Mouse (Mus musculus) heart, adult 2 months (tissue): Measurements from ENCODE around the gene Efl1. TPM values are rescaled to one million over a fixed set of nuclear protein-coding genes. Genes with fewer than 3 reads are reported as not detected.

Experiments
- DNase-seq, 2 experiments: peaks; one replicate each; pipeline ENCODE4 v3.0.0; 2021
- H3K27ac ChIP-seq: fragments of 200-600 bp; 2 replicates; pipeline ENCODE4 v1.8.1; 2022
- H3K27me3 ChIP-seq: fragments of 200-500 bp; 2 replicates; pipeline ENCODE4 v1.6.1; 2012; ENCODE audit warnings: mild to moderate bottlenecking, low read length, inconsistent platforms, mixed read lengths; ENCODE audit not compliant: control insufficient read depth, insufficient read depth
- H3K36me3 ChIP-seq: fragments of 200-500 bp; 2 replicates; pipeline ENCODE4 v1.6.1; 2012; ENCODE audit warnings: low read length, inconsistent platforms; ENCODE audit not compliant: control insufficient read depth, insufficient read depth
- H3K4me1 ChIP-seq: fragments of 200-500 bp; 2 replicates; pipeline ENCODE4 v1.6.1; 2011; ENCODE audit warnings: low read length; ENCODE audit not compliant: control insufficient read depth, insufficient read depth
- H3K4me3 ChIP-seq: fragments of 200-600 bp; 2 replicates; pipeline ENCODE4 v1.8.1; 2022
- H3K79me2 ChIP-seq: fragments of 200-500 bp; replicated peaks from 2 replicates; pipeline ENCODE4 v1.6.1; 2012; ENCODE audit warnings: mild to moderate bottlenecking, inconsistent platforms, low read length, moderate library complexity, mixed read lengths; ENCODE audit not compliant: control insufficient read depth, insufficient read depth
- H3K9ac ChIP-seq: fragments of 200-500 bp; 2 replicates; pipeline ENCODE4 v1.6.1; 2012; ENCODE audit warnings: low read depth, mild to moderate bottlenecking, control low read depth, inconsistent platforms, low read length, mixed read lengths
- CTCF ChIP-seq: fragments of 200-600 bp; IDR thresholded peaks from 2 replicates; pipeline ENCODE4 v1.8.1; 2022; ENCODE audit warnings: antibody characterized with exemption, mild to moderate bottlenecking, moderate library complexity
- EP300 ChIP-seq: fragments of 200-500 bp; IDR thresholded peaks from 2 replicates; pipeline ENCODE4 v1.6.1; 2011; ENCODE audit warnings: low read depth, low read length, control low read depth; ENCODE audit not compliant: insufficient read depth
- POLR2A ChIP-seq: fragments of 200-500 bp; IDR thresholded peaks from 2 replicates; pipeline ENCODE4 v1.6.1; 2011; ENCODE audit warnings: mild to moderate bottlenecking, low read depth, low read length, control low read depth; ENCODE audit not compliant: insufficient read depth
- WGBS: fragments of 180-500 bp; shearing (Covaris S2); methylation state at CpG from one replicate; pipeline ENCODE4 v1.1.7; 2018; 5-methylcytosine and 5-hydroxymethylcytosine counted together
- intact Hi-C: fragments of 180-260 bp; cut with DNase I; formaldehyde crosslinking; loops from one replicate; pipeline ENCODE4 v1.15.1; 2025
- polyA plus RNA-seq: library from polyadenylated mRNA; depleted of rRNA; stranded (reverse); fragments of >200 nt; gene quantifications from 2 replicates; pipeline ENCODE4 v1.2.3, GENCODE M21; 2012
- total RNA-seq, 2 experiments: library from RNA; stranded (reverse); gene quantifications; 2 replicates each; pipeline ENCODE4 v1.2.3; 2021

Gene Efl1
- total and polyA plus RNA-seq, 3 experiments: 2.8 to 9.3 (median 8.7) TPM

GRCm38 (mm10) chr7:82691021-82691738 lies 42.8 kb downstream of the Efl1 start:
- no peaks in the 10 kb centered on the region; the same call in 1 of the 2 replicates for H3K4me1 ChIP-seq
- no peak overlapping the region for H3K4me3 ChIP-seq
- H3K79me2 ChIP-seq: no peaks in the 10 kb centered on the region
- no peaks in the 10 kb centered on the region for H3K27me3 ChIP-seq
- peaks cover 2% of the 10 kb centered on the region; the same call in 1 of the 2 replicates for H3K36me3 ChIP-seq
- no peak for DNase-seq
- no peak overlapping the region for H3K27ac ChIP-seq
- no peak for TF ChIP-seq CTCF
- TF ChIP-seq EP300: no peak
- TF ChIP-seq POLR2A: no peak
- 50% methylated on average over 6 of the region's 6 CpGs for WGBS
- H3K9ac ChIP-seq: no peak overlapping the region
- intact Hi-C loops: no loop called here

- Histone ChIP-seq H3K4me3 (no peak overlapping the region), H3K79me2 (no peaks in the 10 kb centered on the region), H3K36me3 (peaks cover 2% of the 10 kb centered on the region; the same call in 1 of the 2 replicates), H3K9ac (no peak overlapping the region), H3K27me3 (no peaks in the 10 kb centered on the region), H3K27ac (no peak overlapping the region), H3K4me1 (no peaks in the 10 kb centered on the region)
- no peak for DNase-seq
- intact Hi-C loops: no loop called here
- WGBS: 79% methylated on average over 8 of the region's 8 CpGs
- TF ChIP-seq CTCF (peak; percentile 42), EP300 (no peak)
Measured at GRCm38 (mm10) chr7:82697668-82698067, 49.3 kb downstream of the Efl1 start.

- 92% methylated on average over 3 of the region's 3 CpGs for WGBS
- H3K79me2 ChIP-seq: no peaks in the 10 kb centered on the region
- intact Hi-C loops: no loop called here
- H3K9ac ChIP-seq: no peak overlapping the region
- DNase-seq: no peak
- H3K4me1 ChIP-seq: no peaks in the 10 kb centered on the region
- peaks cover 2% of the 10 kb centered on the region; the same call in 1 of the 2 replicates for H3K36me3 ChIP-seq
- TF ChIP-seq POLR2A: no peak
- TF ChIP-seq CTCF: no peak
- TF ChIP-seq EP300: no peak
- H3K27me3 ChIP-seq: no peaks in the 10 kb centered on the region
- no peak overlapping the region for H3K27ac ChIP-seq
- no peak overlapping the region for H3K4me3 ChIP-seq
Measured at GRCm38 (mm10) chr7:82698968-82699367, 50.6 kb downstream of the Efl1 start.

GRCm38 (mm10) chr7:82702384-82703343 lies 54.2 kb downstream of the Efl1 start:
- Histone ChIP-seq H3K36me3 (no peaks in the 10 kb centered on the region), H3K4me1 (no peaks in the 10 kb centered on the region), H3K79me2 (no peaks in the 10 kb centered on the region), H3K27me3 (no peaks in the 10 kb centered on the region), H3K9ac (no peak overlapping the region), H3K4me3 (no peak overlapping the region), H3K27ac (no peak overlapping the region)
- 80% methylated on average over 5 of the region's 5 CpGs for WGBS
- no peak for DNase-seq
- intact Hi-C loops: no loop called here
- TF ChIP-seq EP300 (no peak), POLR2A (no peak), CTCF (no peak)

GRCm38 (mm10) chr7:82709172-82709571 lies 60.8 kb downstream of the Efl1 start:
- H3K36me3 ChIP-seq: no peaks in the 10 kb centered on the region
- no peaks in the 10 kb centered on the region for H3K79me2 ChIP-seq
- intact Hi-C loops: no loop called here
- no peak overlapping the region for H3K4me3 ChIP-seq
- H3K9ac ChIP-seq: no peak overlapping the region
- H3K4me1 ChIP-seq: no peaks in the 10 kb centered on the region
- 98% methylated on average over 4 of the region's 4 CpGs for WGBS
- no peak for DNase-seq
- no peaks in the 10 kb centered on the region for H3K27me3 ChIP-seq
- no peak for TF ChIP-seq CTCF
- no peak for TF ChIP-seq POLR2A
- TF ChIP-seq EP300: no peak
- no peak overlapping the region for H3K27ac ChIP-seq
